16 mouse cellular contexts compared by ENCODE assay signal in the genomic region with DNA sequence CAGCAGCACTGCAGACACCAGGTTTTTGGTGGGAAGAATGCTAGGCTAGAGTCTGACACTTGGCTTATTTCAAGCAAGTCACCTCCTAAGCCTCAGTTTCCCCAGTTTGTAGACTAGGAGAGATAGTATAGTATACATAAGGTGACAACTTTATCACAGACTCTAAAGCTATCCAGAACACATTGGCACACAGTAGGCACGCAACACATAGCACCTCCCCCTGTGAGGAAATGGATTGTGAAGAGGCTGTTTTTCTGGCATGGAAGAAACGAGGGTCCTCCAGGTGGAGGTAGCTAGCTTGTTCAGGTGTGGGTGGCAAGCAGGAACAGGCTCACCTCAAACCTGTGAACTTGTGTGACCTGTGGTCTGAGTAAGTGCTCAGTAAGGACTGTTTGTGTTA. TPM values are rescaled to one million over a fixed set of nuclear protein-coding genes. Genes with fewer than 3 reads are reported as not detected.
DNase-seq lines count a peak whose midpoint lies in the region; ATAC-seq and TF ChIP-seq lines count a peak whose summit lies in the region.
"Had no signal": no experiment of that assay in that cellular context is flagged by ENCODE, and none has a peak within 500 bp of the region (broad histone marks: within the 10 kb centered on the region; RNA-seq: fewer than 3 reads in every experiment).

No protein-coding gene starts in this region.

- H3K36me3 ChIP-seq in forebrain, embryonic 10.5 days (replicated peaks), result peaks cover 39% of the 10 kb centered on the region
- peaks cover 32% of the 10 kb centered on the region for H3K36me3 ChIP-seq in forebrain, postnatal 0 days (ENCODE audit: insufficient read depth)
- peaks cover 10% of the 10 kb centered on the region; the same call in 1 of the 2 replicates for H3K36me3 ChIP-seq in liver, adult 2 months (ENCODE audit: control insufficient read depth, insufficient read depth, low read length)
- H3K36me3 ChIP-seq in intestine, embryonic 16.5 days (ENCODE audit: control insufficient read depth, insufficient read depth, low read length), result peaks cover 18% of the 10 kb centered on the region
- H3K36me3 ChIP-seq in myocyte (ENCODE audit: control insufficient read depth, insufficient read depth), result peaks cover 21% of the 10 kb centered on the region

- no peak overlapping the region for H3ac ChIP-seq in myocyte (ENCODE audit: control insufficient read depth, insufficient read length)

- peaks cover 13% of the 10 kb centered on the region for H3K27me3 ChIP-seq in forebrain, embryonic 10.5 days (ENCODE audit: poor library complexity, severe bottlenecking)
- H3K27me3 ChIP-seq in forebrain, postnatal 0 days (ENCODE audit: insufficient read depth, low read length), result no peaks in the 10 kb centered on the region
- no peaks in the 10 kb centered on the region for H3K27me3 ChIP-seq in liver, adult 2 months (ENCODE audit: control insufficient read depth, insufficient read depth, low read length)
- H3K27me3 ChIP-seq in intestine, embryonic 16.5 days (replicated peaks; ENCODE audit: control insufficient read depth, insufficient read depth, low read length), result no peaks in the 10 kb centered on the region
- no peaks in the 10 kb centered on the region for H3K27me3 ChIP-seq in myocyte (ENCODE audit: control insufficient read depth, insufficient read depth, insufficient read length)
- H3K27me3 ChIP-seq: embryonic facial prominence, embryonic 15.5 days; limb, embryonic 15.5 days; neural tube, embryonic 12.5 days had no signal

- no peak overlapping the region for H3K4me3 ChIP-seq in forebrain, embryonic 10.5 days
- no peak overlapping the region for H3K4me3 ChIP-seq in forebrain, postnatal 0 days (ENCODE audit: low read depth, low read length)
- peak overlapping the region; percentile 38; the same call in 1 of the 2 replicates for H3K4me3 ChIP-seq in liver, adult 2 months (ENCODE audit: insufficient read depth, low read depth, low read length)
- peak overlapping the region; percentile 17 for H3K4me3 ChIP-seq in intestine, embryonic 16.5 days (ENCODE audit: low read length)
- no peak overlapping the region for H3K4me3 ChIP-seq in myocyte
- H3K4me3 ChIP-seq: embryonic facial prominence, embryonic 15.5 days; forebrain, embryonic 12.5 days; heart, embryonic 13.5 days; limb, embryonic 15.5 days; neural tube, embryonic 12.5 days had no signal

- DNase-seq in forebrain, embryonic 10.5 days (ENCODE audit: extremely low spot score, low spot score), result no peak
- no peak for DNase-seq in forebrain, postnatal 0 days
- no peak for DNase-seq in liver, adult 2 months (ENCODE audit: extremely low read depth, low read depth, low spot score)
- no peak for DNase-seq in liver
- DNase-seq in c-Kit-positive CD71-positive TER-119-positive erythroid progenitor cells, embryonic 14.5 days (ENCODE audit: low spot score), result no peak
- DNase-seq in adrenal gland, adult 18-20 months (ENCODE audit: low spot score in 2 of 2), result no peak
- DNase-seq: cerebellum, adult 18-20 months had no signal

- TF ChIP-seq POLR2A in liver, adult 2 months (IDR thresholded peaks at IDR 0.05; ENCODE audit: extremely low read depth, insufficient read depth, low read length), result no peak
- TF ChIP-seq POLR2A in myocyte (IDR thresholded peaks at IDR 0.05; ENCODE audit: insufficient read length, low read depth), result no peak

- H3K79me2 ChIP-seq in liver, adult 2 months (ENCODE audit: control insufficient read depth, insufficient read depth, low read length), result no peaks in the 10 kb centered on the region
- H3K79me2 ChIP-seq in myocyte (ENCODE audit: control insufficient read depth, insufficient read depth), result no peaks in the 10 kb centered on the region

- 88% methylated on average over 2 of the region's 2 CpGs for WGBS in forebrain, embryonic 10.5 days
- WGBS in forebrain, postnatal 0 days, result 89% methylated on average over 2 of the region's 2 CpGs
- WGBS in liver, adult 2 months, result 42% methylated on average over 2 of the region's 2 CpGs
- 61% methylated on average over 2 of the region's 2 CpGs for WGBS in intestine, embryonic 16.5 days

- no peak overlapping the region for H3K4me2 ChIP-seq in forebrain, postnatal 0 days (ENCODE audit: low read depth)
- H3K4me2 ChIP-seq in intestine, embryonic 16.5 days (ENCODE audit: low read depth, low read length), result peak overlapping the region; percentile 17
- no peak overlapping the region for H3K4me2 ChIP-seq in myocyte (ENCODE audit: low read depth)
- H3K4me2 ChIP-seq: embryonic facial prominence, embryonic 15.5 days; forebrain, embryonic 12.5 days; heart, embryonic 13.5 days; limb, embryonic 15.5 days; neural tube, embryonic 12.5 days had no signal

- no peak overlapping the region for H3K9ac ChIP-seq in forebrain, postnatal 0 days
- peak overlapping the region; percentile 55 for H3K9ac ChIP-seq in liver, adult 2 months (ENCODE audit: low read depth, low read length)
- peak overlapping the region; percentile 27 for H3K9ac ChIP-seq in intestine, embryonic 16.5 days (ENCODE audit: low read depth, low read length)
- H3K9ac ChIP-seq: embryonic facial prominence, embryonic 15.5 days; heart, embryonic 13.5 days; neural tube, embryonic 12.5 days had no signal

- ATAC-seq in forebrain, postnatal 0 days, result no peak
- ATAC-seq in intestine, embryonic 16.5 days, result peak; percentile 61; the same call in 1 of the 2 replicates
- ATAC-seq: inflammation-experienced regulatory T-cells, adult 6 months had no signal

- no peaks in the 10 kb centered on the region for H3K9me3 ChIP-seq in forebrain, embryonic 10.5 days
- no peaks in the 10 kb centered on the region for H3K9me3 ChIP-seq in forebrain, postnatal 0 days (ENCODE audit: low read length)
- no peaks in the 10 kb centered on the region for H3K9me3 ChIP-seq in intestine, embryonic 16.5 days (ENCODE audit: control insufficient read depth, low read length)
- H3K9me3 ChIP-seq: embryonic facial prominence, embryonic 15.5 days; forebrain, embryonic 12.5 days; heart, embryonic 13.5 days; limb, embryonic 15.5 days; neural tube, embryonic 12.5 days had no signal

- TF ChIP-seq CTCF in forebrain, postnatal 0 days (IDR thresholded peaks at IDR 0.05; ENCODE audit: low read depth), result no peak
- no peak for TF ChIP-seq CTCF in liver, adult 2 months (IDR thresholded peaks at IDR 0.05; ENCODE audit: low read depth, low read length)

- peaks cover 11% of the 10 kb centered on the region for H3K4me1 ChIP-seq in forebrain, embryonic 10.5 days
- H3K4me1 ChIP-seq in forebrain, postnatal 0 days (ENCODE audit: insufficient read depth), result no peaks in the 10 kb centered on the region
- peaks cover 12% of the 10 kb centered on the region for H3K4me1 ChIP-seq in liver, adult 2 months (ENCODE audit: control insufficient read depth, insufficient read depth, low read length)
- H3K4me1 ChIP-seq in intestine, embryonic 16.5 days (ENCODE audit: control insufficient read depth, insufficient read depth, low read length), result peaks cover 24% of the 10 kb centered on the region

- H3K27ac ChIP-seq in forebrain, embryonic 10.5 days, result 0 out of 2 replicates have a peak overlapping the region, but pooled peaks have one; percentile 27
- H3K27ac ChIP-seq in forebrain, postnatal 0 days (ENCODE audit: low read depth, low read length), result no peak overlapping the region
- peak overlapping the region; percentile 59 for H3K27ac ChIP-seq in liver, adult 2 months (replicated peaks; ENCODE audit: insufficient read depth, low read depth, low read length)
- peak overlapping the region; percentile 96 for H3K27ac ChIP-seq in intestine, embryonic 16.5 days (ENCODE audit: low read length)
- H3K27ac ChIP-seq: embryonic facial prominence, embryonic 15.5 days; heart, embryonic 13.5 days; neural tube, embryonic 12.5 days had no signal

RNA-seq across cellular contexts. Expression of gene Galr3, which starts 9.3 kb away (rescaled TPM):
- polyA plus RNA-seq in forebrain, embryonic 10.5 days (2016; fragmentation: Nextera tagmentation; extraction: Ambion mirVana), result not detected in 2 replicates
- total RNA-seq in forebrain, postnatal 0 days (2014; rRNA removed), result 0.62 TPM in 1 of 2 replicates, not detected in the other
- 0.12 and 0.20 TPM in 2 replicates for polyA plus RNA-seq in forebrain, postnatal 0 days (2015; fragmentation: Nextera tagmentation; extraction: Ambion mirVana)
- not detected in 2 replicates for total RNA-seq in liver, adult 2 months (2014; rRNA removed)
- 0.09 TPM in 1 of 2 replicates, not detected in the other for polyA plus RNA-seq in liver, adult 2 months (2012; rRNA removed)
- 1.8 and 2.3 TPM in 2 replicates for polyA plus RNA-seq in intestine, embryonic 16.5 days (2015; fragmentation: Nextera tagmentation; extraction: Ambion mirVana)
- polyA plus RNA-seq in myocyte (2012; fragmentation: generic; extraction: Trizol), result 0.44 TPM
- total RNA-seq in adrenal gland, adult 18-20 months (2021), result under 1 TPM in 1 of 2 experiments, not detected in 1; 0.27 TPM
- polyA plus RNA-seq: forebrain, embryonic 12.5 days; heart, embryonic 13.5 days; inflammation-experienced regulatory T-cells, adult 6 months; midbrain, embryonic 16.5 days; neural tube, embryonic 12.5 days had no signal

RNA-seq across cellular contexts. Expression of gene Ankrd54, which starts 11.7 kb away (rescaled TPM):
- 56.0 and 60.5 TPM in 2 replicates for polyA plus RNA-seq in forebrain, embryonic 10.5 days (2016; fragmentation: Nextera tagmentation; extraction: Ambion mirVana)
- total RNA-seq in forebrain, postnatal 0 days (2014; rRNA removed), result 43.3 and 50.5 TPM in 2 replicates
- polyA plus RNA-seq in forebrain, postnatal 0 days (2015; fragmentation: Nextera tagmentation; extraction: Ambion mirVana), result 41.2 and 45.8 TPM in 2 replicates
- 5.1 and 6.4 TPM in 2 replicates for total RNA-seq in liver, adult 2 months (2014; rRNA removed)
- 22.5 and 27.1 TPM in 2 replicates for polyA plus RNA-seq in liver, adult 2 months (2012; rRNA removed)
- 56.4 and 57.5 TPM in 2 replicates for polyA plus RNA-seq in intestine, embryonic 16.5 days (2015; fragmentation: Nextera tagmentation; extraction: Ambion mirVana)
- polyA plus RNA-seq in myocyte (2012; fragmentation: generic; extraction: Trizol), result 36.1 TPM
- 10 to 100 TPM; 23.9 to 26.5 TPM for total RNA-seq in adrenal gland, adult 18-20 months (2021)

RNA-seq across cellular contexts. Expression of gene H1f0, which starts 22.7 kb away (rescaled TPM):
- 427 and 444 TPM in 2 replicates for polyA plus RNA-seq in forebrain, embryonic 10.5 days (2016; fragmentation: Nextera tagmentation; extraction: Ambion mirVana)
- 198 and 209 TPM in 2 replicates for total RNA-seq in forebrain, postnatal 0 days (2014; rRNA removed)
- 224 and 248 TPM in 2 replicates for polyA plus RNA-seq in forebrain, postnatal 0 days (2015; fragmentation: Nextera tagmentation; extraction: Ambion mirVana)
- total RNA-seq in liver, adult 2 months (2014; rRNA removed), result 64.2 and 82.1 TPM in 2 replicates
- polyA plus RNA-seq in liver, adult 2 months (2012; rRNA removed), result 68.0 and 79.0 TPM in 2 replicates
- 438 and 456 TPM in 2 replicates for polyA plus RNA-seq in intestine, embryonic 16.5 days (2015; fragmentation: Nextera tagmentation; extraction: Ambion mirVana)
- polyA plus RNA-seq in myocyte (2012; fragmentation: generic; extraction: Trizol), result 423 TPM
- 100 to 1,000 TPM in 1 of 2 experiments, 10 to 100 TPM in 1; 86.2 to 101 TPM for total RNA-seq in adrenal gland, adult 18-20 months (2021)

RNA-seq across cellular contexts. Expression of gene Eif3l, which starts 24.0 kb away (rescaled TPM):
- polyA plus RNA-seq in forebrain, embryonic 10.5 days (2016; fragmentation: Nextera tagmentation; extraction: Ambion mirVana), result 283 and 289 TPM in 2 replicates
- 213 and 218 TPM in 2 replicates for total RNA-seq in forebrain, postnatal 0 days (2014; rRNA removed)
- 179 and 191 TPM in 2 replicates for polyA plus RNA-seq in forebrain, postnatal 0 days (2015; fragmentation: Nextera tagmentation; extraction: Ambion mirVana)
- 82.1 and 94.2 TPM in 2 replicates for total RNA-seq in liver, adult 2 months (2014; rRNA removed)
- 98.3 and 103 TPM in 2 replicates for polyA plus RNA-seq in liver, adult 2 months (2012; rRNA removed)
- 221 and 238 TPM in 2 replicates for polyA plus RNA-seq in intestine, embryonic 16.5 days (2015; fragmentation: Nextera tagmentation; extraction: Ambion mirVana)
- 315 TPM for polyA plus RNA-seq in myocyte (2012; fragmentation: generic; extraction: Trizol)
- total RNA-seq in adrenal gland, adult 18-20 months (2021), result 100 to 1,000 TPM; 136 to 139 TPM

RNA-seq across cellular contexts. Expression of gene Micall1, which starts 57.7 kb away (rescaled TPM):
- polyA plus RNA-seq in forebrain, embryonic 10.5 days (2016; fragmentation: Nextera tagmentation; extraction: Ambion mirVana), result 5.1 and 5.5 TPM in 2 replicates
- 23.8 and 29.1 TPM in 2 replicates for total RNA-seq in forebrain, postnatal 0 days (2014; rRNA removed)
- 7.2 and 8.0 TPM in 2 replicates for polyA plus RNA-seq in forebrain, postnatal 0 days (2015; fragmentation: Nextera tagmentation; extraction: Ambion mirVana)
- 3.0 and 3.3 TPM in 2 replicates for total RNA-seq in liver, adult 2 months (2014; rRNA removed)
- 6.2 and 8.9 TPM in 2 replicates for polyA plus RNA-seq in liver, adult 2 months (2012; rRNA removed)
- polyA plus RNA-seq in intestine, embryonic 16.5 days (2015; fragmentation: Nextera tagmentation; extraction: Ambion mirVana), result 5.2 and 6.3 TPM in 2 replicates
- 18.0 TPM for polyA plus RNA-seq in myocyte (2012; fragmentation: generic; extraction: Trizol)
- 10 to 100 TPM; 39.0 to 45.5 TPM for total RNA-seq in adrenal gland, adult 18-20 months (2021)

Comparison
In these comparisons a context has a peak if more than half of its experiments do, and no peak if none do; other contexts are left out.
1. H3K4me3 ChIP-seq: peak in liver, adult 2 months (single experiment) and intestine, embryonic 16.5 days (single experiment); none in forebrain, embryonic 10.5 days (single experiment), forebrain, postnatal 0 days (single experiment) and myocyte (single experiment).